Mouse (Mus musculus): ENCODE measurements at regions not wholly inside any gene's neighbourhood (a gene's known extent, or its start where the extent isn't known, plus 50 kb on each side); places are given as distances from the start of the nearest gene placed in this dataset.
A peak's percentile ranks its signal among the peaks of the same experiment; 100 is the strongest.

GRCm38 (mm10) chr3:118072363-118072762 lies 203.6 kb upstream of the Snx7 start:
- H3K4me1 ChIP-seq (ENCODE audit: control insufficient read depth, insufficient read depth, low read length), result no peaks in the 10 kb centered on the region
- no peak overlapping the region for H3K4me2 ChIP-seq (ENCODE audit: low read depth, low read length)
- H3K9me3 ChIP-seq (ENCODE audit: control insufficient read depth, low read length), result no peaks in the 10 kb centered on the region
- H3K27me3 ChIP-seq (ENCODE audit: control insufficient read depth, insufficient read depth, low read length), result no peaks in the 10 kb centered on the region
- H3K27ac ChIP-seq (ENCODE audit: low read depth, low read length), result no peak overlapping the region
- 85% methylated on average over 3 of the region's 3 CpGs for WGBS
- no peak for ATAC-seq (ENCODE audit: low read depth)
- no peak overlapping the region for H3K9ac ChIP-seq (replicated peaks; ENCODE audit: low read depth, low read length)
- no peaks in the 10 kb centered on the region for H3K36me3 ChIP-seq (ENCODE audit: control insufficient read depth, insufficient read depth, low read length)
- H3K4me3 ChIP-seq (ENCODE audit: low read depth, low read length), result no peak overlapping the region

DNA sequence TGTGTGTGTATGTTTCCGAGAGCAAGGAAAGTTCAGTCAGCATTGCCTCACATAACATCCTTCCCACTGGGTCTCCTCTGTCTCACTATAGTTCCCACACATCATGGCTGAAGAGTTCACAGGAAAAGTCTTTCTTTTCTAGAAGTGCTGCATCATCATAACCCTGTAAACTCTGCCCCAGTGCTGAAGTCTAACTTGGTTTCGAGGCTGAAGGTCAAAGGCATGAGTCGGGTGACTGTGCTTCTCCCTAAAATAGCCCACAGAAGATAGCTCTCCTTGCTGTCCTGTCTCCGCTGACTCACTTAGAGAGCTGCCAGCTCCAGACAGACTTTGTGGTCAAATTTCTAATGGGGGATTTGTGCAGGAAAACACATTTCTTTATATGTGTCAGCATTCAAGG lies 201.4 kb upstream of the Snx7 start:
- WGBS, result 86% methylated on average over 4 of the region's 4 CpGs
- no peak for ATAC-seq (ENCODE audit: low read depth)
- no peak overlapping the region for H3K9ac ChIP-seq (replicated peaks; ENCODE audit: low read depth, low read length)

DNA sequence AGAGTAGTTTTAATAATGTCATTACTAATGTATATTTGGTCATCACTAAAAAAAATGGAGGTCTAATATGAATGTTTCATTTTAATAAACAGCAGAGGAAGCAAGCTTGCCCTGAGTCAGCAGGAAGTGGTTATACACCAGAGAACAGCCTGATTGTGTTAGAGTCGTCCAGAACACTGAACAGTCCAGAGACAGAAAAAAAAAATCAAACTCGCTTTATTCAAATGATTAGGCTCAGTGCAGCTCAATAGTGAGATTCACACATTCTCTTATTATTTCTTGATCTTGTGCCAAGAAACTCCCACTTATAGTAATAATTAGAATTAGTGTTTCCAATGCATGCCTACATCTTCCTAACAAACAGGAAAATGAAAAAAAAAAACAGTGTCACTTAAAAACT lies 194.9 kb upstream of the Snx7 start:
- Histone ChIP-seq H3K9me3 (ENCODE audit: control insufficient read depth, low read length) (no peaks in the 10 kb centered on the region), H3K36me3 (ENCODE audit: control insufficient read depth, insufficient read depth, low read length) (no peaks in the 10 kb centered on the region), H3K4me1 (ENCODE audit: control insufficient read depth, insufficient read depth, low read length) (no peaks in the 10 kb centered on the region), H3K4me2 (ENCODE audit: low read depth, low read length) (no peak overlapping the region), H3K27me3 (ENCODE audit: control insufficient read depth, insufficient read depth, low read length) (no peaks in the 10 kb centered on the region), H3K9ac (replicated peaks; ENCODE audit: low read depth, low read length) (no peak overlapping the region), H3K27ac (ENCODE audit: low read depth, low read length) (no peak overlapping the region), H3K4me3 (ENCODE audit: low read depth, low read length) (no peak overlapping the region)
- WGBS, result 26% methylated on average over 2 of the region's 2 CpGs
- no peak for ATAC-seq (ENCODE audit: low read depth)

More for the DNA sequence above, 201.4 kb upstream of the Snx7 start:
- H3K27me3 ChIP-seq (ENCODE audit: control insufficient read depth, insufficient read depth, low read length), result no peaks in the 10 kb centered on the region
- H3K9me3 ChIP-seq (ENCODE audit: control insufficient read depth, low read length), result no peaks in the 10 kb centered on the region
- H3K4me2 ChIP-seq (ENCODE audit: low read depth, low read length), result no peak overlapping the region
- H3K27ac ChIP-seq (ENCODE audit: low read depth, low read length), result no peak overlapping the region
- H3K4me3 ChIP-seq (ENCODE audit: low read depth, low read length), result no peak overlapping the region
- H3K36me3 ChIP-seq (ENCODE audit: control insufficient read depth, insufficient read depth, low read length), result no peaks in the 10 kb centered on the region
- no peaks in the 10 kb centered on the region for H3K4me1 ChIP-seq (ENCODE audit: control insufficient read depth, insufficient read depth, low read length)

DNA sequence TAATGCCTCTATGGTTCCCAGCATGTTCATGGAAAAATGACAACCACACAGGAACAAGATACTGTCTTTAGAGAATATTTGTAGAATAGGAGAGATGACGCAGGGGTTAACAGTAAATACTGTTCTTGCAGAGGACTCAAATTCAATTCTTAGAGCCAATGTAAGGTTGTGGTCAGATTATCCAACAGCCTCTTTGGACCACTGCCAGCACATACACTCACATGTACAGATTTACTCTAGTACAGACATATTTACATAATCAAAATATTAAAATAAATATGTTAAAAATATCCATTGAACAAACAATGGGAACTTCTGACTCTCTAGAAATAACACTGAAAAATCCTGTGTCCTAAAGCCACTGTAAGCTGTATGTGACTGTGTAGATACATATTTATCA lies 193.8 kb upstream of the Snx7 start:
- no peak for ATAC-seq (ENCODE audit: low read depth)
- Histone ChIP-seq H3K4me2 (ENCODE audit: low read depth, low read length) (no peak overlapping the region), H3K4me1 (ENCODE audit: control insufficient read depth, insufficient read depth, low read length) (no peaks in the 10 kb centered on the region), H3K27me3 (ENCODE audit: control insufficient read depth, insufficient read depth, low read length) (no peaks in the 10 kb centered on the region), H3K9me3 (ENCODE audit: control insufficient read depth, low read length) (no peaks in the 10 kb centered on the region), H3K36me3 (ENCODE audit: control insufficient read depth, insufficient read depth, low read length) (no peaks in the 10 kb centered on the region), H3K9ac (replicated peaks; ENCODE audit: low read depth, low read length) (no peak overlapping the region), H3K4me3 (ENCODE audit: low read depth, low read length) (no peak overlapping the region), H3K27ac (ENCODE audit: low read depth, low read length) (no peak overlapping the region)
- WGBS, result 94% methylated on average over 1 of the region's 1 CpGs

DNA sequence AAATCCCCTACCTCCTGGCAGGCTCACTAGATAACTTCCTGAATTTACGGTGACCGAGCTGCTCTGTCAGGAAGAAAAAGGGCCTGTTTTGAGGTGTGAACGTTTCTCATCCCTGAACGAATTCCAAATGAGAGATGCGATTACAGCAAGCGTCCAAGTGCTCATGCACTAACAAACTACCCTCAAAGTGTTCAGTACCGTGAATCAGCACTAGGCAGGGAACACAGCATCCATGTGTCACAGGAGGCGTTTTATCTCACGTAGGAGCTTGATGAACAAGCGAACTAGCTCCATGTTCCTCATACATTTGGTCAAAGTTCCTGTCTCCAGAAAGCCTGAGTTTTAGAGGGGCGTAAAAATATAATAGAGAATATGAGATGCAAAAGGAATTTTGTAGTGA lies 178.3 kb upstream of the Snx7 start:
- no peak overlapping the region for H3K4me2 ChIP-seq (ENCODE audit: low read depth, low read length)
- H3K36me3 ChIP-seq (ENCODE audit: control insufficient read depth, insufficient read depth, low read length), result no peaks in the 10 kb centered on the region
- 57% methylated on average over 11 of the region's 11 CpGs for WGBS
- H3K9me3 ChIP-seq (ENCODE audit: control insufficient read depth, low read length), result no peaks in the 10 kb centered on the region
- ATAC-seq (ENCODE audit: low read depth), result peak; percentile 38; the same call in 1 of the 2 replicates
- H3K4me1 ChIP-seq (ENCODE audit: control insufficient read depth, insufficient read depth, low read length), result no peaks in the 10 kb centered on the region
- no peaks in the 10 kb centered on the region for H3K27me3 ChIP-seq (ENCODE audit: control insufficient read depth, insufficient read depth, low read length)
- H3K4me3 ChIP-seq (ENCODE audit: low read depth, low read length), result no peak overlapping the region
- H3K9ac ChIP-seq (replicated peaks; ENCODE audit: low read depth, low read length), result no peak overlapping the region
- no peak overlapping the region for H3K27ac ChIP-seq (ENCODE audit: low read depth, low read length)

- no peaks in the 10 kb centered on the region for H3K4me1 ChIP-seq (ENCODE audit: control insufficient read depth, insufficient read depth, low read length)
These were observed 177.8 kb upstream of the Snx7 start for GRCm38 (mm10) chr3:118046536-118046935.

DNA sequence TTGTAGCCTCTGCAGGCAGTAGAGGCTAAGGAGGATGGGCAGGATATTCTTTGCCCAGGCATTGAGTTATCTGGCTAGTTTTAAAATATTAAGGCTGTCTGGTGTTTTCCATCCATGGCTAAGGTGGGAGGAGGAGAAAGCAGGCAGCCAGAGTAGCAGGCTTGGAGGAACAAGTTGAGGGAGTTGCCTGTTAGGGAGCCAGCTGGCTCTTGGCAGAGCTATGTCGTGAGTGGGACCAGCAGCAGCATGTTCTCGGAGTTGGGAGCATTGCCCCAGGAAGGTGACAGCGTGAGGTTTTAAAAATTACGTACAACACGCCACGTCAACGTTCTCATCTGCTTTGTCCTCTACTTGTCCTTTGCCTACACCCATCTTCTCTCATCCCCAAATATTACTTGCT lies 167.8 kb upstream of the Snx7 start:
- no peak overlapping the region for H3K9ac ChIP-seq (replicated peaks; ENCODE audit: low read depth, low read length)
- H3K4me3 ChIP-seq (ENCODE audit: low read depth, low read length), result no peak overlapping the region
- no peaks in the 10 kb centered on the region for H3K36me3 ChIP-seq (ENCODE audit: control insufficient read depth, insufficient read depth, low read length)
- no peaks in the 10 kb centered on the region for H3K27me3 ChIP-seq (ENCODE audit: control insufficient read depth, insufficient read depth, low read length)
- WGBS, result 89% methylated on average over 7 of the region's 7 CpGs
- no peaks in the 10 kb centered on the region for H3K9me3 ChIP-seq (ENCODE audit: control insufficient read depth, low read length)
- H3K27ac ChIP-seq (ENCODE audit: low read depth, low read length), result no peak overlapping the region
- H3K4me1 ChIP-seq (ENCODE audit: control insufficient read depth, insufficient read depth, low read length), result no peaks in the 10 kb centered on the region
- ATAC-seq (ENCODE audit: low read depth), result no peak
- H3K4me2 ChIP-seq (ENCODE audit: low read depth, low read length), result no peak overlapping the region

More at GRCm38 (mm10) chr3:118046536-118046935, 177.8 kb upstream of the Snx7 start:
- no peak overlapping the region for H3K4me2 ChIP-seq (ENCODE audit: low read depth, low read length)
- H3K4me3 ChIP-seq (ENCODE audit: low read depth, low read length), result no peak overlapping the region
- H3K27ac ChIP-seq (ENCODE audit: low read depth, low read length), result no peak overlapping the region
- no peaks in the 10 kb centered on the region for H3K9me3 ChIP-seq (ENCODE audit: control insufficient read depth, low read length)
- H3K36me3 ChIP-seq (ENCODE audit: control insufficient read depth, insufficient read depth, low read length), result no peaks in the 10 kb centered on the region
- ATAC-seq (ENCODE audit: low read depth), result peak; percentile 17; the same call in 1 of the 2 replicates
- H3K27me3 ChIP-seq (ENCODE audit: control insufficient read depth, insufficient read depth, low read length), result no peaks in the 10 kb centered on the region
- no peak overlapping the region for H3K9ac ChIP-seq (replicated peaks; ENCODE audit: low read depth, low read length)
- WGBS, result 41% methylated on average over 11 of the region's 11 CpGs

DNA sequence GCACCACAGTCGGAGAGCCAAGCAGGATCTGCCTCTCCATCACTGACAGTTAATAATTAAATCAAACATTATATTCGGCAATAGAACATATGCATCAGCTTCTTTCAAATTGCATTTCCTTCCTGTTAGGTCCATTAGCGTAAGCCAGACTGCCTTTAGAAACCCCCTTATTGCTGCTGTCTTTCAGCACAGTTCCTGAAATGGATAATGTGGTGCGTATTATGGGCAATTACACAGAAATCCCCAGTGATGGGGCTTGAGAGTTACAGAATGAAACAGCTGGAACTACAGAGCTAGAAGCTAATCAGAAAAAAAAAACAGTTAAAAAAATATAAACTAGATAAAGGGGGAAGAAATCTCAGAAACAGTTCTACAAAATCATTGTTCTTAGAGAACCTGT lies 126.7 kb upstream of the Snx7 start:
- Histone ChIP-seq H3K4me1 (ENCODE audit: control insufficient read depth, insufficient read depth, low read length) (no peaks in the 10 kb centered on the region; the same call in 1 of the 2 replicates), H3K4me2 (ENCODE audit: low read depth, low read length) (no peak overlapping the region), H3K4me3 (ENCODE audit: low read depth, low read length) (no peak overlapping the region), H3K9ac (replicated peaks; ENCODE audit: low read depth, low read length) (no peak overlapping the region), H3K27me3 (ENCODE audit: control insufficient read depth, insufficient read depth, low read length) (no peaks in the 10 kb centered on the region), H3K36me3 (ENCODE audit: control insufficient read depth, insufficient read depth, low read length) (no peaks in the 10 kb centered on the region), H3K9me3 (ENCODE audit: control insufficient read depth, low read length) (no peaks in the 10 kb centered on the region), H3K27ac (ENCODE audit: low read depth, low read length) (no peak overlapping the region)
- ATAC-seq (ENCODE audit: low read depth), result peak; percentile 63; the same call in 1 of the 2 replicates
- WGBS, result 40% methylated on average over 4 of the region's 4 CpGs

DNA sequence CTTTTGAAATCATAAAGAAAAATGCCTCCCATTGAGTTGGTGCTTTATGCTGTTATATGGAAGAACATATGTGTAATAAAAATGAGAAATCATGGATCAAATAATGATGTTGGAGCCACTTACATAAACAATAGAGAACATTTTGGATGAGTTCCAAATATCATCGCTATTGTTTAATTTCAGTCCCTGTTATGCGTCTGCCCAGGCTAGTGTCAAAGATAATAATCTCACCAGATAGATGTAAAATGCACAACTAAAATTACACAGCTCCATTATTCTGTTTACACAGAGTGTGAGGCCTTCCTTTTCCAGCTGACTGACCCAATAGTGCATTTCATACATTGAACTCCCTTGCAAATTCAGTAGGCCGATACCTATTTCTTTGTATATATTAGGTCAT lies 125.4 kb upstream of the Snx7 start:
- Histone ChIP-seq H3K4me1 (ENCODE audit: control insufficient read depth, insufficient read depth, low read length) (no peaks in the 10 kb centered on the region; the same call in 1 of the 2 replicates), H3K9ac (replicated peaks; ENCODE audit: low read depth, low read length) (no peak overlapping the region), H3K27ac (ENCODE audit: low read depth, low read length) (no peak overlapping the region), H3K4me2 (ENCODE audit: low read depth, low read length) (no peak overlapping the region), H3K9me3 (ENCODE audit: control insufficient read depth, low read length) (no peaks in the 10 kb centered on the region), H3K27me3 (ENCODE audit: control insufficient read depth, insufficient read depth, low read length) (no peaks in the 10 kb centered on the region), H3K4me3 (ENCODE audit: low read depth, low read length) (no peak overlapping the region), H3K36me3 (ENCODE audit: control insufficient read depth, insufficient read depth, low read length) (no peaks in the 10 kb centered on the region)
- WGBS, result 55% methylated on average over 3 of the region's 3 CpGs
- no peak for ATAC-seq (ENCODE audit: low read depth)

- WGBS, result 94% methylated on average over 2 of the region's 2 CpGs
- Histone ChIP-seq H3K9me3 (ENCODE audit: control insufficient read depth, low read length) (no peaks in the 10 kb centered on the region), H3K4me3 (ENCODE audit: low read depth, low read length) (no peak overlapping the region), H3K27me3 (ENCODE audit: control insufficient read depth, insufficient read depth, low read length) (no peaks in the 10 kb centered on the region), H3K36me3 (ENCODE audit: control insufficient read depth, insufficient read depth, low read length) (no peaks in the 10 kb centered on the region), H3K4me2 (ENCODE audit: low read depth, low read length) (no peak overlapping the region), H3K9ac (replicated peaks; ENCODE audit: low read depth, low read length) (no peak overlapping the region), H3K27ac (ENCODE audit: low read depth, low read length) (no peak overlapping the region), H3K4me1 (ENCODE audit: control insufficient read depth, insufficient read depth, low read length) (no peaks in the 10 kb centered on the region; the same call in 1 of the 2 replicates)
- ATAC-seq (ENCODE audit: low read depth), result no peak
These were observed 121.8 kb upstream of the Snx7 start for GRCm38 (mm10) chr3:117990561-117990960.
